Mouse (Mus musculus) MN1 (cell line): ENCODE data around the gene Ankzf1.

Experiments used
- DNase-seq: peaks from one replicate; pipeline ENCODE4 v3.0.0-alpha.2; 2016; ENCODE audit warnings: low spot score

Ankzf1 gene

DNA sequence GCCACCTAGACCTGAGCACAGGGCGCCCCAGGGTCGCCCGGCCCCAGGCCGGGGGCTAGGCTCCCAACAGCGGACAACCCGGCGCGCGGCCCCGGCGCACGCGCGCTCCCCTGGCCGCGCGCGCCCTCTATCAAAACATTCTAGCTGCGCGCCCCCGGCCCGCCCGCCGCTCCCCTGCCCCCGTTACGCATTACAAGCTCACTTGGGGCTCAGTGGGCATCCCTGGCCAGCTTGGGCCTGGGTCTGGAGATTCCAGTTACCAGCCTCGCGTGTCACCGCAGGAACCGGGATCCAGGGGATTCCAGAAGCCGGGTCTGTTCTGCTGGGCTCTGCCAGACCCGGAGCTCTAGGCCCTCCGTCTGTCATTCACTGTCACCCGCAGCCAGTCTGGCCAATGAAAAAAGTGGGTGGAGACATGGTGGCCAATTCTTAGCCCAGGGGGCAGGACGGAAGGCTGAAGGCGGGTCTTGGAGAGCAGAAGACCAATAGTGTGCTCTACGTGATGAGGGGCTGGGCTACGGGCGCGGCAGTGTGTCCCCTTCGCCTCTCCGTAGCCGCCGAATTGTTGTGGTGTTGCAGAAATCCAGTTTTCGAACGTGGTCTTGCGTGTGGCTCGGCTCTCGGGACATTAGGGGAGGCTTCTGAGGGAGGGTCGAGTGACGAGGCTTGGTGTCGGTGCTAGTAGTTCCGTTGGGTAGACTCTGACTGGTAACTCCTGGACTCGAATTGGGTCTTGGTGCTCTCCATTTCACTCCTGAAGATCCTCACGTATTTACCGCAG lies at the start of gene Ankzf1, which contains the start of gene Atg9a:
Ankzf1 (plus strand) TSS at position 530 of the 781 bp plus-strand sequence.
Atg9a (minus strand) TSS at position 575 of the 781 bp plus-strand sequence.
- peak; percentile 97 for DNase-seq

GRCm38 (mm10) chr1:75142301-75143261 lies 49.4 kb upstream of the Ankzf1 start, which contains the start of the genes Cnppd1 and Retreg2:
TSS of gene Cnppd1 (minus strand) at chr1:75142711.
TSS of gene Retreg2 (plus strand) at chr1:75142778.
- DNase-seq, result peak; percentile 97

- no peak for DNase-seq
These were observed 46.4 kb upstream of the Ankzf1 start for GRCm38 (mm10) chr1:75145589-75145988.

DNA sequence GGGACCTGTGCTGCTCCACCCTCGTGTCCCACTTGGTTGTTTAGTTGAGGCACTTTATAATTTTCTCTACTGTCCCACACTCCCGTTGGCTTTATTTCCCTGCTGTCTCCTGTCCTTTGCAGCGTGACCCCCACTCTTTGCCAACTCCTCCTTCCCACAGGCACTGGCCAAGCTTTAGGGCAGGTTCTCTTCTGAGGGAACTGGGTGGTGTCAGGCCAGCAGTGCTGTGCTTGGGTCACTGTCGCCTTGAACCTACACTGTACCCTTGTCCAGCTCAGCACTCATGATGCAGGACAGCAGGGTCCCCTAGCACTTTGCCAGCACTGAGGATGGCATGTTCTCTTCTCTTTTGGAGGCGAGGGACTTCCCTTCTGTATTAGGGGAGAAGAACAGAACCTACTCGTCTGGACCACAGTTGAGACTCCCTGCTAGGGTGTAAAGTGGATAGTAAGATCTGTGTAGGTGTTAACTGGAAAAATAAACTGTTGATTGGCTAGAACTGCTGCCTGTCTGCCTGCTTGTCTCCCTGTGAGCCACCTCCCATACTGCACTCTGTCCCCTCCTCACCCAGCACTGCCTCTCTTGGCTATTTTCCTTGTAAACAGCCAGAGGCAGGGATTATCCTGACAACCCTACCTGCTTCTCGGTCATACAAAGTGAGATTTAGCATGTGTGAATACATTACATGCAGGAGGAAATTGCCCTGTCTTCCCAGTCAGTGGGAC lies 44.4 kb upstream of the Ankzf1 start:
- DNase-seq, result no peak

GRCm38 (mm10) chr1:75148727-75149126 lies 43.2 kb upstream of the Ankzf1 start:
- no peak for DNase-seq

GRCm38 (mm10) chr1:75155837-75156236 lies 36.1 kb upstream of the Ankzf1 start:
- DNase-seq, result no peak

GRCm38 (mm10) chr1:75158990-75159389 lies 33.0 kb upstream of the Ankzf1 start:
- DNase-seq, result no peak

DNA sequence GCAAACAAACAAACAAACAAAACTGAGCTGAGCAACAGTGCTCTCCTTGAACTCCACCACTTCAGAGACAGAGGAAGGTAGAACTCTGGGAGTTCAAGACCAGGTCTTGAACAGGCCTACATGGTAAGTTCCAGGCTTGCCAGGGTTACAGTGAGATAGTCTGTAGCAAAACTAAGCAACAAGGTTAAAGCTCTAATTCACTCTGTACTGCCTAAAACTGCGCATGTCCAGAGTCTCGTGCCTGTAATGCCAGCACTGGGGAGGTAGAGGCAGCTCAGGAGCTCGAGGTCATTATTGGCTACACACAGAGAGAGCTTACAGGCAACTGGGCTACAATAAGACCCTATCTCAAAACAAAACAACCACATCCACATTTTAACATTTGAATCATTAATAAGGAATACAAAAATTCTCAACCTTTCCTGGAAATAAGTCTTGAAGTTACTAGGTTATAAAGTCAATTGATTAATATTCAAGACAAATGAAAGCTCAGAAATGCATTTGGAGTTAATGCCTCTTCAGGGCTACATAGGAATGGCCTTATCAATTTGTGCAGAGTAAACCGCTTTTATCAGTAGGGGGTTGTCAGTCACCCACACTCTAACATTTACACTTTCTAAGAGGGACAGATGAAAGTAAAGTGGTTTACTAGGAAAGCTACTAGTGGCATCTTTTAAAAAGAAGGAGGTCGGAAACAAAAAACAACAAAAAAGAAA lies 32.3 kb upstream of the Ankzf1 start:
- DNase-seq, result no peak

DNA sequence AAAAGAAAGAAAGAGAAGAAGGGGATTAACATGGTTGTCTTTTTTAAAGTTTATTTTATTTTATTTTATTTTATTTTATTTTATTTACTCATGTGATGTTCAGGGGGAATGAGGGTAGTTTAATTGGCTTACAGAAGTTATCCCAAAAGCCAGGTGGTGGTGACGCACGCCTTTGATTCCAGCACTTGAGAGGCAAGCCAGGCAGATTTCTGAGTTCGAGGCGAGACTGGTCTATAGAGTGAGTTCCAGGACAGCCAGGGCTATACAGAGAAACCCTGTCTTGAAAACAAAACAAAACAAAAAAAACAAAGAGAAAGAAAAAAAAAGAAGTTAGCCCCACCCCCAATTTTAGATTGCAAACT lies 31.7 kb upstream of the Ankzf1 start:
- no peak for DNase-seq

- no peak for DNase-seq
These were observed 23.9 kb upstream of the Ankzf1 start for GRCm38 (mm10) chr1:75168093-75168471.

GRCm38 (mm10) chr1:75168472-75169464 lies 23.2 kb upstream of the Ankzf1 start, which contains the start of gene Zfand2b:
TSS of gene Zfand2b (plus strand) at chr1:75168646.
- peak; percentile 96 for DNase-seq

- DNase-seq, result peak; percentile 83
These were observed 12.4 kb upstream of the Ankzf1 start for GRCm38 (mm10) chr1:75179334-75180104.

GRCm38 (mm10) chr1:75180105-75180590 lies 11.8 kb upstream of the Ankzf1 start, which contains the start of gene Abcb6:
TSS of gene Abcb6 (minus strand) at chr1:75180392.
- DNase-seq, result peak; percentile 90

GRCm38 (mm10) chr1:75180741-75181140 lies 11.2 kb upstream of the Ankzf1 start:
- DNase-seq, result no peak

DNA sequence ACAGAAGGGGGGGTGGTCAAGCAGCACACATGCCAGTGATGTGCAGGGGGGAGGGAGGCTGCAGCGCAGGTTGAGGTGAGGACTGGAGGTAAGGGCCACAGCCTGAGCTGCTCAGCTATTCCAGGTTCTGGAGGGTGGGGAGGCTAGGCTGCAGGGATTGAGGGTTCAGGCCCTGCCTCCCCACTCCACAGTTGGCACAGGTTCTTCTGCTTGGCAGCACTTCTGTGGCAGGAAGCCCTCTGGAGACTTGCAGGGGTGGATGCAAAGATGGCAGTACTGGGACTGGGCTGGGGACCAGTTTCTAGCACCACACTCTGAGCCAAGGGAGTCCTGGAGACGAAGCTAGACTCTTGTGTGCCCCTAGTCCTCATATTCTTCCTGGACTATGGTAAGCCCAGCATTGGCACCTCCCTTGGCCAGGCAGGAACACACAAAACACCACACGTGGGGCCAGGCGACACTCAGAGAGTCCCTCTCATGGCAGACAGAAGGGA lies 10.5 kb upstream of the Ankzf1 start:
- DNase-seq, result no peak

DNA sequence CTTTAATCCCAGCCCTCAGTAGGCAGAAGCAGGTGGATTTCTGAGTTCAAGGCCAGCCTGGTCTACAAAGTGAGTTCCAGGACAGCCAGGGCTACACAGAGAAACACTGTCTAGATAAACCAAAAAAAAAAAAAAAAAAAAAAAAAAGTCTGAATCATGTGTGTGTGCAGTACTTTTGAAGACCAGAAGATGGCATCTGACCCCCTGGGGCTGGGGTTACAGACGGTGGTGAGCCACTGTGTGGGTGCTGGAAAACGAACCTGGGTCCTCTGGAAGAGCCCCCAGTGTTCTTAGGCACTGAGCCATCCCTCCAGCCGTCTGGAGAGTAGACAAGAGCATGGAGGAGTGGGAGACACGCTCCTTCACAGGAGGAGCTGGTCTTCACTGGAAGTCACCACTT lies 9.8 kb upstream of the Ankzf1 start:
- DNase-seq, result no peak

DNA sequence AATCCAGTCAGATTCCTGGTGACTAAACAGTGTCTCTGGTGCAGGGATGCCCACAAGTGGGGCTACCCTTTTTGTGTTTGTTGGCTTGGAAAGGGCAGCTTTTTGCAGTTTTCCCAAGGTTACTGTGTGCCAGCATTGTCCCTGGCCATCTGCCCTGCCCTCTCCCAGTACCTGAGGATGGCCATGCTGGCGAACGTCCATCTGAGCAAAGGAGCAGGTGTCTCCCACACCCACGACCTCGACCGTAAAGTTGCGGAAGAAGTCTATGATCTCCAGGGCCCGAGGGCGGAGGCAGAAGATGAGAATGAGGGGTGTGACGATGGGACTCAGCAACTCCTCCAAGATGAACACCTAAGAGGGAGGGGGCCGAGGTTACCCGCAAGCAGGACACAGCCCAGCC lies 6.5 kb upstream of the Ankzf1 start:
- DNase-seq, result no peak

- DNase-seq, result no peak
These were observed 4.8 kb upstream of the Ankzf1 start for GRCm38 (mm10) chr1:75187126-75187525.
